Mouse (Mus musculus) intestine, embryonic 14.5 days (tissue): Measurements from ENCODE around the gene St8sia4. TPM values are rescaled to one million over a fixed set of nuclear protein-coding genes. Genes with fewer than 3 reads are reported as not detected.

Source experiments
- ATAC-seq: fragments of 200-750 bp; cut with Nextera tagmentation; replicated peaks from 2 replicates; pipeline ENCODE4 v1.8.0; 2017; ENCODE audit warnings: low read depth, moderate number of reproducible peaks, moderate TSS enrichment, moderate library complexity; ENCODE audit not compliant: low FRiP score, low TSS enrichment
- DNase-seq: peaks from one replicate; pipeline ENCODE4 v3.0.0-alpha.2; 2018; ENCODE audit warnings: low spot score
- H3K27ac ChIP-seq: fragments of 300-500 bp; sonication (generic); 2 replicates; pipeline ENCODE4 v1.5.1; 2014; ENCODE audit warnings: low read depth, mild to moderate bottlenecking, control low read depth
- H3K27me3 ChIP-seq: fragments of 300-500 bp; sonication (generic); replicated peaks from 2 replicates; pipeline ENCODE4 v1.6.1; 2014; ENCODE audit warnings: low read length, control low read depth; ENCODE audit not compliant: control insufficient read depth, insufficient read depth
- H3K36me3 ChIP-seq: fragments of 300-500 bp; sonication (generic); 2 replicates; pipeline ENCODE4 v1.6.1; 2014; ENCODE audit warnings: low read length, control low read depth; ENCODE audit not compliant: control insufficient read depth, insufficient read depth
- H3K4me1 ChIP-seq: fragments of 300-500 bp; sonication (generic); replicated peaks from 2 replicates; pipeline ENCODE4 v1.6.1; 2014; ENCODE audit warnings: low read length, control low read depth, mixed read lengths; ENCODE audit not compliant: control insufficient read depth, insufficient read depth
- H3K4me2 ChIP-seq: fragments of 300-500 bp; sonication (generic); 2 replicates; pipeline ENCODE4 v1.6.1; 2014; ENCODE audit warnings: low read length
- H3K4me3 ChIP-seq: fragments of 300-500 bp; sonication (generic); 2 replicates; pipeline ENCODE4 v1.5.1; 2014; ENCODE audit warnings: low read depth, low read length, control low read depth, mixed read lengths
- H3K9ac ChIP-seq: fragments of 300-500 bp; sonication (generic); 2 replicates; pipeline ENCODE4 v1.6.1; 2014; ENCODE audit warnings: mild to moderate bottlenecking, low read length
- H3K9me3 ChIP-seq: fragments of 300-500 bp; sonication (generic); 2 replicates; pipeline ENCODE4 v1.6.1; 2016; ENCODE audit warnings: low read length, control low read depth; ENCODE audit not compliant: control insufficient read depth
- WGBS: fragments of 180-500 bp; shearing (Covaris S2); extraction: QIAGEN DNeasy Blood & Tissue Kit; methylation state at CpG from one replicate; pipeline ENCODE4 v1.1.7; 2014; 5-methylcytosine and 5-hydroxymethylcytosine counted together
- polyA plus RNA-seq: library from polyadenylated mRNA; unstranded; fragments of >200 nt; fragmentation: Nextera tagmentation; extraction: Ambion mirVana; gene quantifications from 2 replicates; pipeline ENCODE4 v1.2.1, GENCODE M21; 2014

The St8sia4 gene
- polyA plus RNA-seq, 1 experiment from 2014 or later: 4.4 TPM

- H3K4me3 ChIP-seq: no peak overlapping the region
- H3K36me3 ChIP-seq: no peaks in the 10 kb centered on the region
- H3K27ac ChIP-seq: no peak overlapping the region
- H3K4me1 ChIP-seq: no peaks in the 10 kb centered on the region
- no peak overlapping the region for H3K4me2 ChIP-seq
- H3K27me3 ChIP-seq: no peaks in the 10 kb centered on the region
- DNase-seq (no peak), ATAC-seq (no peak)
- no peak overlapping the region for H3K9ac ChIP-seq
- H3K9me3 ChIP-seq: no peaks in the 10 kb centered on the region
- WGBS: 54% methylated on average over 3 of the region's 3 CpGs
Observed at GRCm38 (mm10) chr1:95618647-95619046, 48.7 kb downstream of the St8sia4 start.

GRCm38 (mm10) chr1:95618125-95618524 lies 49.2 kb downstream of the St8sia4 start:
- 51% methylated on average over 3 of the region's 3 CpGs for WGBS
- no peak for ATAC-seq

GRCm38 (mm10) chr1:95610017-95610416 lies 57.4 kb downstream of the St8sia4 start:
- WGBS: 88% methylated on average over 2 of the region's 2 CpGs
- no peaks in the 10 kb centered on the region for H3K4me1 ChIP-seq
- H3K27ac ChIP-seq: no peak overlapping the region
- H3K9ac ChIP-seq: no peak overlapping the region
- DNase-seq (no peak), ATAC-seq (no peak)
- no peak overlapping the region for H3K4me2 ChIP-seq
- H3K27me3 ChIP-seq: no peaks in the 10 kb centered on the region
- H3K9me3 ChIP-seq: no peaks in the 10 kb centered on the region
- no peak overlapping the region for H3K4me3 ChIP-seq
- H3K36me3 ChIP-seq: no peaks in the 10 kb centered on the region

More at GRCm38 (mm10) chr1:95618125-95618524, 49.2 kb downstream of the St8sia4 start:
- Histone ChIP-seq H3K4me1 (no peaks in the 10 kb centered on the region), H3K9me3 (no peaks in the 10 kb centered on the region), H3K27ac (no peak overlapping the region), H3K4me3 (no peak overlapping the region), H3K27me3 (no peaks in the 10 kb centered on the region), H3K36me3 (no peaks in the 10 kb centered on the region), H3K9ac (no peak overlapping the region), H3K4me2 (no peak overlapping the region)
- no peak for DNase-seq

DNA sequence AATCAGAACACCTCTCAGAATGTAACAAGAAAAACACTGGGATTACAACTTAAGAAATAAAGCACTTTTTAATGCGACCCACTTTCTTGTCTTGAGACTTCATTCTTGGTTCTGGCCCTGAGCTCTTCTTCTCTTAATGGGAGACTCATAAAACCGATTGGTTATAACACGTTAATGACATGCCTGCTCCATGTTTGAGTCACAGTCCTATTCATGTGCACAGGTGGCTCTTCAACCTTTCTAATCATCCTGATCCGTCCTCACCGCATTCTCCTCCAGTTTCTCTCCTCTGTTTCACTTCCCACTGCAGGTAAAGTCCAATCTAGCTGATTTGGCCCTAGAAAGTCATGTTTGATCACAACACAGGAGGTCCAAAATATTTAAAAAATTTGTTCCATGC lies 58.3 kb downstream of the St8sia4 start:
- Histone ChIP-seq H3K9me3 (no peaks in the 10 kb centered on the region), H3K4me2 (no peak overlapping the region), H3K27ac (no peak overlapping the region), H3K4me1 (no peaks in the 10 kb centered on the region), H3K9ac (no peak overlapping the region), H3K4me3 (no peak overlapping the region), H3K36me3 (no peaks in the 10 kb centered on the region), H3K27me3 (no peaks in the 10 kb centered on the region)
- DNase-seq (no peak), ATAC-seq (no peak)
- WGBS: 86% methylated on average over 5 of the region's 5 CpGs

DNA sequence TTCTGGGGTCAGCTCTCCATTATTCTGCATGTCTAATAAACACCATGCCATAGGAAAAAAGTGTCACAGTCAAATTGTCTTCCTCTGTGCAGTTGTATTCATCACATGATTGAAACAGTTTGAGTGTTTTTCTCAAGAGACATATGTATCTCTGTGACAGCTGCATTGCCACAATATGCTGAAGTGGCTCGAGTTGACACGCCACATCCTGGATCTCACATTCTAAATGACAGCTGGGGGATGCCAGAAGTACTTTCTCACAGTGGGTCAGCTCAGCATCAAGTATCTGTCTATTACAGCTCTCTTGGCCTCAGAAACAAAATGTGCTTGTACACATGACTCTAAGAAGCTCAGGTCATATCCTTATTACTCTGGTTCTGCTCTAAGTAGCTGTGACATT lies 61.9 kb downstream of the St8sia4 start:
- no peaks in the 10 kb centered on the region for H3K27me3 ChIP-seq
- 72% methylated on average over 2 of the region's 2 CpGs for WGBS
- no peak for ATAC-seq
- no peaks in the 10 kb centered on the region for H3K9me3 ChIP-seq
- no peak overlapping the region for H3K4me2 ChIP-seq
- no peaks in the 10 kb centered on the region for H3K36me3 ChIP-seq
- no peak for DNase-seq
- H3K9ac ChIP-seq: no peak overlapping the region
- no peaks in the 10 kb centered on the region for H3K4me1 ChIP-seq
- no peak overlapping the region for H3K4me3 ChIP-seq
- no peak overlapping the region for H3K27ac ChIP-seq

- DNase-seq (no peak), ATAC-seq (no peak)
- no peaks in the 10 kb centered on the region for H3K9me3 ChIP-seq
- no peak overlapping the region for H3K9ac ChIP-seq
- H3K27ac ChIP-seq: no peak overlapping the region
- 91% methylated on average over 1 of the region's 1 CpGs for WGBS
- H3K4me1 ChIP-seq: no peaks in the 10 kb centered on the region
- H3K4me3 ChIP-seq: no peak overlapping the region
- no peaks in the 10 kb centered on the region for H3K36me3 ChIP-seq
- no peaks in the 10 kb centered on the region for H3K27me3 ChIP-seq
- no peak overlapping the region for H3K4me2 ChIP-seq
Observed at GRCm38 (mm10) chr1:95598108-95598507, 69.3 kb downstream of the St8sia4 start.

DNA sequence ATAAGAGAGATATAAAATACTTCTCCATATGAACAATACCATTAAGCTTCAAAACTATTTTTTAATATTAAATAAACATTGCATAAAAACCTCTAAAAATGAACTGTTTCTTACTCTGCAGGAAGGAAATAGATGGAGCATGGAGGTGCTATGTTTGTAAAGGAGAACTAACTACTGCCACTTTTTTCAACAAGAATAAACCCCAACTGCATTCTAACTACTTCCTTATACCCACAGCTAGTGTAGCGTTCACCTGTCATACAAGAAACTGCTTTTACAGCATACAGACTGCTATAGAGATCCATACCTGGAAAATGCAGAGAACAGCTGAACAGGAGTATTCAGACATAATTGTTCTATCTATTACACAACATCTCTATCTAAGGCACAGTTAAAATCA lies 70.5 kb downstream of the St8sia4 start:
- no peak for DNase-seq
- no peak for ATAC-seq
- Histone ChIP-seq H3K4me1 (no peaks in the 10 kb centered on the region), H3K9me3 (no peaks in the 10 kb centered on the region), H3K27me3 (no peaks in the 10 kb centered on the region), H3K9ac (no peak overlapping the region), H3K4me2 (no peak overlapping the region), H3K4me3 (no peak overlapping the region), H3K36me3 (no peaks in the 10 kb centered on the region), H3K27ac (no peak overlapping the region)
- 85% methylated on average over 1 of the region's 1 CpGs for WGBS

- Histone ChIP-seq H3K27ac (no peak overlapping the region), H3K4me3 (no peak overlapping the region), H3K4me2 (no peak overlapping the region), H3K4me1 (no peaks in the 10 kb centered on the region), H3K36me3 (no peaks in the 10 kb centered on the region), H3K9me3 (no peaks in the 10 kb centered on the region), H3K27me3 (no peaks in the 10 kb centered on the region), H3K9ac (no peak overlapping the region)
- DNase-seq (no peak), ATAC-seq (no peak)
- WGBS: 74% methylated on average over 2 of the region's 2 CpGs
Observed at GRCm38 (mm10) chr1:95591101-95591500, 76.3 kb downstream of the St8sia4 start.

DNA sequence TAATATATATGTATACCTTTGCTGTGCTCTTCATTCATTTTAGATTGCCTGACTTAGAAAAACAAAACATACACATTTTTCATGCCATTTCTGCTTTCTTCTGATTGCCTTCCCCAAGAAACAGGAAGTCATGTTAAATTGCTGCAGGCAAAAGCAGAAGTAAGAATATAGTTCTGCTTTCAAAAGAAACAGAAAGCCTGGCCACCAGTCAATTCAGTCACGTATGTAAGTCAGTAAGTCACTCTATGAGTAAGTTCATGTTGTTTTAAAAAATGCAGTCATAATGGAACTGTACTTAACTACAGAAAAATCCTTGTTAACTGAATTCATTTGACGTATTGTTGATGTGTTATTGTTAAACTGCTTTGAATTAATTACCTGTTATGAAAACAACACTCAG lies 77.3 kb downstream of the St8sia4 start:
- H3K27ac ChIP-seq: no peak overlapping the region
- no peaks in the 10 kb centered on the region for H3K27me3 ChIP-seq
- no peaks in the 10 kb centered on the region for H3K9me3 ChIP-seq
- no peaks in the 10 kb centered on the region for H3K36me3 ChIP-seq
- DNase-seq (no peak), ATAC-seq (no peak)
- H3K4me3 ChIP-seq: no peak overlapping the region
- 73% methylated on average over 2 of the region's 2 CpGs for WGBS
- H3K4me2 ChIP-seq: no peak overlapping the region
- no peak overlapping the region for H3K9ac ChIP-seq
- H3K4me1 ChIP-seq: no peaks in the 10 kb centered on the region
